Mouse (Mus musculus) layer of hippocampus, adult 9-10 months (tissue): ENCODE results near the gene Gm49320.
"Not testable (repeated sequence)": the region's sequence is repeated elsewhere in the genome, so short reads cannot be mapped to it uniquely, and the experiment has no call there.

Experiments
- DNase-seq: peaks from one replicate; pipeline ENCODE4 v3.0.0; 2022; ENCODE audit warnings: low spot score

Gm49320 gene

GRCm38 (mm10) chr8:4226739-4227347 lies 11.8 kb upstream of the Gm49320 start, which contains the start of gene Lrrc8e:
Lrrc8e (plus strand) TSS chr8:4226827.
- DNase-seq = no peak

GRCm38 (mm10) chr8:4227919-4228318 lies 10.7 kb upstream of the Gm49320 start:
- DNase-seq = no peak

GRCm38 (mm10) chr8:4229784-4230183 lies 8.9 kb upstream of the Gm49320 start:
- DNase-seq = no peak

- DNase-seq = no peak
Observed at GRCm38 (mm10) chr8:4230612-4231351, 7.9 kb upstream of the Gm49320 start.

- no peak for DNase-seq
Observed at GRCm38 (mm10) chr8:4237814-4238433, 741 bp upstream of the Gm49320 start.

GRCm38 (mm10) chr8:4239193-4239890 lies 677 bp downstream of the Gm49320 start:
- DNase-seq = no peak

GRCm38 (mm10) chr8:4245061-4245460 lies 6.4 kb downstream of the Gm49320 start:
- no peak for DNase-seq

GRCm38 (mm10) chr8:4245737-4246136 lies 7.1 kb downstream of the Gm49320 start:
- DNase-seq = no peak

- no peak for DNase-seq
Observed at GRCm38 (mm10) chr8:4247241-4247640, 8.6 kb downstream of the Gm49320 start.

GRCm38 (mm10) chr8:4247951-4248540 lies 9.4 kb downstream of the Gm49320 start, which contains the start of gene Tgfbr3l:
Tgfbr3l (plus strand) TSS chr8:4248214.
- no peak for DNase-seq

GRCm38 (mm10) chr8:4249213-4249612 lies 10.5 kb downstream of the Gm49320 start:
- no peak for DNase-seq

GRCm38 (mm10) chr8:4250306-4250970 lies 11.8 kb downstream of the Gm49320 start:
- peak; percentile 69 for DNase-seq

GRCm38 (mm10) chr8:4252116-4252760 lies 13.6 kb downstream of the Gm49320 start:
- no peak for DNase-seq

GRCm38 (mm10) chr8:4252934-4253841 lies 14.5 kb downstream of the Gm49320 start, which contains the start of gene Snapc2:
Snapc2 (plus strand) TSS chr8:4253080.
- peak; percentile 85 for DNase-seq

- DNase-seq = peak; percentile 66
Observed at GRCm38 (mm10) chr8:4254001-4254400, 15.3 kb downstream of the Gm49320 start.

- not testable (repeated sequence) for DNase-seq
Observed at GRCm38 (mm10) chr8:4255471-4255870, 16.8 kb downstream of the Gm49320 start.

GRCm38 (mm10) chr8:4256911-4257310 lies 18.2 kb downstream of the Gm49320 start:
- DNase-seq = no peak

GRCm38 (mm10) chr8:4257350-4257749 lies 18.7 kb downstream of the Gm49320 start:
- DNase-seq = no peak

- DNase-seq = no peak
Observed at GRCm38 (mm10) chr8:4258233-4258632, 19.6 kb downstream of the Gm49320 start.

- DNase-seq = no peak
Observed at GRCm38 (mm10) chr8:4258678-4259077, 20.0 kb downstream of the Gm49320 start.
